Mouse (Mus musculus) cerebellum, postnatal 4 days (tissue): Measurements from ENCODE around the gene Tmem87b.

Experiments
- DNase-seq, 2 experiments: peaks; one replicate each; pipeline ENCODE4 v3.0.0; 2022; ENCODE audit warnings: low spot score in 2 of 2, mixed read lengths in 1 of 2

The Tmem87b gene

GRCm38 (mm10) chr2:128818956-128819643, 1.2 kb downstream of the Tmem87b start:
- no peak for DNase-seq

DNA sequence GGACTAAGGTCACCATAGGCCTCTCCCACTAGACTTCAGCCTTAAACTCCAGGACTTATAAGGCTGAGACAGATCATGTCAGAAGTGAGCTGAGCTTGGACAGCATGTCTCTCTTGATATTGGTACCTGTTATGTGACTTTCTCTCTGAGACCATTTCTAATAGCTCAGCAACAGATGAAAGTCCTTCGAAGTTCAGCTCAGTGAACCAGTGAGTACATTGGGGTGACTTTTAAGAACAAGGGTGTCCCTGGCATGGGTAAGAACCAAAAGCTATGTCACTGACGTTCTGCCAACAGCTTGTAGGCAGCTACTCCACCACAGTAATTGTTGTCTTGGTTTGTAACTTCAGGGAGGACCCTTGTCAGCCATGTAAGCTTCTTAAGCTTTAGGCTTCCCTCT, 2.7 kb downstream of the Tmem87b start:
- DNase-seq: no peak

GRCm38 (mm10) chr2:128823893-128824292, 6.0 kb downstream of the Tmem87b start:
- no peak for DNase-seq

GRCm38 (mm10) chr2:128827787-128828186, 9.9 kb downstream of the Tmem87b start:
- DNase-seq: no peak

- no peak for DNase-seq
Measured at GRCm38 (mm10) chr2:128832611-128833010, 14.7 kb downstream of the Tmem87b start.

DNA sequence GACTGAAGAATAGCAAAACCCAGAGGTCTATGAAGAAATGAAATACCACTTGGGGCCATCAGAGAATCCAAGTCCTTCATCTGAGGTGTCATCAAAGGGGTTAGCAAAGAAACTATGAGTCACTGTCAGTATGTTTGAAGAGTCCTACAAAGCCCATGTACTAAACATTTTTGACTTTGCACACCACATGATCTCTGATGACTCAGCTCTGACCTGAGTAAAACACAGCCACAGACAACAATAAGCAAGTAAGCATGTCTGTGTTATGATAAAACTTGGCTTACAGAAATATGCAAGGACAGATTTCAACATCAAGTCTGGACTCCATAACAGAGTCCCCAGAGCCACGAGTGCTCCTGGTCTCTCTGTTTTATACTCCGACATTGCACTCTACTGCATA, 15.1 kb downstream of the Tmem87b start:
- no peak for DNase-seq

DNA sequence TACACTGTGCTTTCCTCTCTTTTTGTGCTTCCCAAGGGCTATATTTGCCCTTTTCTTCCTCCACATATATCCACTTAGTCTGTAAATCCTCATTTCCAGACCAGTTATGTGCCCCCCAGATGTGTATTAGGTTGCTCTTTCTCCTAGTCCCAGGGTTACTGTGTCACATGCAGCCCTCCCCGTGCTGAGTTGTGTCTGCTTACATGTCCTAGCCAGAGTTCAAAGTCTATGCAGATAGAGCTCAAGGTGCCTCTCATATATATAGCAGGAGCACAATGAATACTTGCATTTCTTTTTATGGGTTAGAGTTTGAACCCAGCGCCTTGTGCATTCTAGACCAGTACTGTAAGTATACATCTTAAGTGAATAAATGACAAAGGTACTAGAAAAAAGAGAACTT, 15.5 kb downstream of the Tmem87b start:
- DNase-seq: no peak

DNA sequence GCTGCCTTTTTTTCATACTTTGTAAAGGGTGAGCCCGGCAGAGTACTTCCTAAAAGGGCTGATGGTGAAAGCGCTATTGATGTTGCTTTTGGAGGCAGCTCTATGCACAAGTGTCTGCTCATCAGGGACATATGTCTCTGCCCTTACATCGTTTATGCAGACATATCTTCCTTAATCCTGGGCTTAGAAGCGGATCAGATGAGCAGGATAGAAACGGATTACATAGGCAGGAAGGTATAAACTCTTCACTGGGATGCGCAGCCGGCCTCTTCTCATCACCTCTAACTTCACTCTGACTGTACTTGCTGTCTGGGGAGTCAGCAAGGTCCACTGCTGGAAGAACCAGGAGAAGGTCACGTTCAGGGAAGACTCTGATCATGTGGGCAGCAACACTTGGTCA, 19.6 kb downstream of the Tmem87b start:
- DNase-seq: no peak

GRCm38 (mm10) chr2:128838611-128839010, 20.7 kb downstream of the Tmem87b start:
- DNase-seq: no peak

- no peak for DNase-seq
Measured at GRCm38 (mm10) chr2:128839501-128839900, 21.6 kb downstream of the Tmem87b start.

- no peak for DNase-seq
Measured at GRCm38 (mm10) chr2:128842437-128842836, 24.5 kb downstream of the Tmem87b start.

DNA sequence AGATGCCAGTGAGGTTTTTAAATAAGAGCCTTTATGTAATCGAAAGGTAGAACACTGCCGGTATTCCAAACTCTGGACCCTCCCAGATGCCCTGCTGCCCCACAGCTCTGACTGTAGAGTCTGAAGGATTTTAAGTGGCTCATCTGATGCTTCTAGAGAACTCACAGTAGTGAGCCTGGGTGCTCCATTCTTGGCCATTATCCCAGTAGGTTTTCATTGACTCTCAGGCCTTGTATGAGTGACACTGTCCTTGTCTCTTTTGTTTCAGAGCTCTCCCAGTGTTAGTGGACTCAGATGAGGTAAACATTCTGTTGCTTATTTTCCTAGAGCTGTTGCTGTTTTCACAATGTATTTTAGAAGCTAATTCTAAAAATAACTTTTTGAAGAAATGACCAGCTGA, 32.1 kb downstream of the Tmem87b start:
- DNase-seq: no peak

DNA sequence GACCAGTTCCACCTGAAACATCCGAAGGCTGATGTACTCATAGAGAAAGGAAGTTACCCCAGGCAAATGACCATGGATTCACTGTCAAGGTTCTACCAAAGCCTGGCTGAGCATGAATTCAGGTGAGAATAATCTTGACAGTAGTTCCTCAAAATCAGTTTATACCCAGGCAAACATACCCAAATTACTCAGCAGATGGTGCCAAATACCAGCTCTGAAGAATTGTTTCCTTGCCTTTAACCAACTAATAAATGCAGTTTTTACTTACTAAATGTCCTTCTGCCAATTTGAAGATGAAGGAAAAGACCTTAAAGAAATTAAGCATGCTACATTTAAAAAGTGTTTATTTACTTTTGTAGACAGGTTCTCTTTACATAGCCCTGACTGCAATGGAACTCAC, 38.8 kb downstream of the Tmem87b start:
- no peak for DNase-seq

DNA sequence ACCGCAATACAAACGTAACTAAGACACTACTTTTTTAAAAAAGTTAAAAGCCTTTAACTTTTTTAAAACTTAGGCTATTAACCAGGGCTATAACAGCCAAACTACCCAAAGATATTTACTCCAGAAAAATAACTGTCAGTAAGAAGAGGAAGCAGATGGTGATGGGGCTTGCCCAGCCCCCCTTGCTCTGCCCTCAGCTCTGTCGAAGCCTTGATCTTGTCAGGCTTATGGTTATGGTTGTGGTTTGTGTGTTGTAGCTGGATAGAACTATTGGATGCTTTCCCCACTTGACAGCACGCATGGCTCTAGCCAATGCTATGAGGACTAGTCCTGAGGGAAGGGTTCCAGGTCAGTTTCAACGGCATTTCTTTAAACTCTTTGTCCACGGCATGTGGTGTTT, 41.0 kb downstream of the Tmem87b start:
- DNase-seq: no peak

GRCm38 (mm10) chr2:128859861-128860260, 41.9 kb downstream of the Tmem87b start:
- no peak for DNase-seq

- DNase-seq: no peak
Measured at GRCm38 (mm10) chr2:128862636-128863035, 44.7 kb downstream of the Tmem87b start, which contains the start of gene Fbln7. Fbln7 (plus strand) TSS chr2:128862981.

DNA sequence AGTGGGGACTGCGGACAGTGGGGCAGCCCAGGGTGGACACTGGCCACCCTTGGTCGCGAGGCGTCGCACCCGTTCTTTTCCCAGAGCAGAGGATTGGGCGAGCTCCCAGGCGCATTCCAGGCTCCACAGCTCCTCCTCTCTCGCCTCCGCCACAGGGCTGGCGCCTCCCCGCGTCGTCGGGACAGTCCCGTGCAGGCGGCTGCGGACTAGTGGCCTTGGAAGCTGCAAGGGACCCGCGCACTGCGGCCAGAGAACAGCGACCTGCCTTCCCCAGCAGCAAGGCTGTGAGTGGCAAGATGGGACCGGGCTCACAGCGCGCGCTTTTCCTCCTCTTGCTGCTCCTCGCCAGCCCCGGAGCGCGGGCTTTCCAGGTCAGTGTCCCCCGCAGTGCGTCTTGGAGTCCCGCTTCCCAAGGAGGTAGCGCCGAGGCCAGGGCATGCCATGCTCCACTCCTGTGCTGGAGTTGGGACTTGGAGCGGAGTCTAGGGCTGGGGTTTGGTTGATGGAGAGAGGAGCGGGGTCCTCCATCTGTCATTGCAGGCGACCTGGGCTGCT, 45.9 kb downstream of the Tmem87b start:
- peak in 1 of 2 experiments; percentile 38 for DNase-seq

DNA sequence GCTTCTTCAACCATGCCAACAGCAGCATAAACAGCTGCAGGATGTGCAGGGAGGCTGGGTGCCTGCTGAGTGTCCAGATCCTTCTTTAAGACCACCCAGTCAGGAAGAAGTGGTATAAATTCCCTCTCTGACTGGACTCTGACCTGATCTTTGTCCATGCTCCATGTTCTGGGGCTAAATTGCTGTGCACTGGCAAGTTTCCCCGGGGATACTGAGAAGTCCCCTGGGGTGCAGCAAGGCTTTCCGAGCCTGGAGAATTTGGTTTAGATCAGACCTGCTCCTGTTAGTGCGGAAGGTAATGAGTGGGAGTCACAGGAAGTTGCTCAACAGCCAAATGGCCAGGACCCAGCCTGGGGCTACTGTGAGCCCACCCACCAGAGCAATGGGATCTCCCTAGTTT, 47.1 kb downstream of the Tmem87b start:
- no peak for DNase-seq

DNA sequence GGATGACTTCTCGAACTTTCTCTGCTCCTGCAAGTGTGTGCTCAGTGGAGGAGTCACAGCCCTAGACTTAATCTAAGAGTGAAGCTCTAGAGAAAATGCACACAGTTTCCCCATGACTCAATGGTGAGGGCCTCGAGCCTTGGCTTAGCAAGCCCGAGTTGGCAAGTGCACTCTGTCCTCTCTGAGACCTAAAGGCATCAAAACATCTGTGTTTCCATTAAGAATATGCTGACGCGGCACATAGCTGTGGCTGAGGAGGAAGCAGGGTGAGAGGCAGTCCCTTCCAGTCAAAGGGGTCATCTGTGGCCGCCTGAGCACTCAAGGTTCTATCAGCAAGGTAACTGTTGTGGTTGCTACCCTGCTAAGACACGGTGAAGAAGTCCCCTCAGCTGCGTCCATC, 53.7 kb downstream of the Tmem87b start:
- DNase-seq: no peak

DNA sequence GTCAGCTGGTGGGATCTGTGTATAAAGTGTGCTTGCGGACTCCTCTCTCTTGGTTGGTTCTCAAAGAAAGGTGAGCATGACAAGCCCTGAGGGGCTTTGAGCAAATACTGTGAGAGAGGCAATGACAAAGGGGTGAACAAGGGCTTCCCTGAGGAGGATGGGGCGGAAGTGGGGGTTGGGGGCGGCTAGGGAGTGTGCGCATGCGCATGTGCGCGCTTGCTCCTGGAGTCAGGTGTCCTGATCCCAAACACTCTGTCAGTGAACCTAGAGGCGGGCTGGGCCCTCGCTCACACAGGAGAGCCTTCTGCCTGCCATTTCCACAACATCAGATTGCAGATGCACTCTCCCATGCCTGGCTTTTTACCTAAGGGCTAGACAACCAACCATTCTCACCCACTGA, 54.3 kb downstream of the Tmem87b start:
- DNase-seq: no peak

- DNase-seq: no peak
Measured at GRCm38 (mm10) chr2:128875526-128875925, 57.6 kb downstream of the Tmem87b start.

DNA sequence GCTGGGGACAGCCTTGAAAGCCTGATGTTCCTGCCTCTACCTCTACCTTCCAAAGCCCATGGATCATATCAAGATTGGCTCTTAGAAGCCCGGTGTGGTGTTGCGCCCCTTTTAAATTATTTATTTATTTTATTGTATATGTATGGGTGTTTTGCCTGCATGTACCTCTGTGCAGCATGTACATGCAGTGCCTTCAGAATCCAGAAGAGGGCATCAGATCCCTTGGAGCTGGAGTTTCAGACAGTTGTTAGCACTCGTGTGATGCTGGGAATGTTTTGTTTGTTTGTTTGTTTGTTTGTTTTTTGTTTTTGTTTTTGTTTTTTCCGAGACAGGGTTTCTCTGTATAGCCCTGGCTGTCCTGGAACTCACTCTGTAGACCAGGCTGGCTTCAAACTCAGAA, 63.3 kb downstream of the Tmem87b start:
- DNase-seq: no peak

- no peak for DNase-seq
Measured at GRCm38 (mm10) chr2:128885225-128885811, 67.4 kb downstream of the Tmem87b start.
